ENCODE assay signal across 31 mouse cellular contexts in the genomic region with DNA sequence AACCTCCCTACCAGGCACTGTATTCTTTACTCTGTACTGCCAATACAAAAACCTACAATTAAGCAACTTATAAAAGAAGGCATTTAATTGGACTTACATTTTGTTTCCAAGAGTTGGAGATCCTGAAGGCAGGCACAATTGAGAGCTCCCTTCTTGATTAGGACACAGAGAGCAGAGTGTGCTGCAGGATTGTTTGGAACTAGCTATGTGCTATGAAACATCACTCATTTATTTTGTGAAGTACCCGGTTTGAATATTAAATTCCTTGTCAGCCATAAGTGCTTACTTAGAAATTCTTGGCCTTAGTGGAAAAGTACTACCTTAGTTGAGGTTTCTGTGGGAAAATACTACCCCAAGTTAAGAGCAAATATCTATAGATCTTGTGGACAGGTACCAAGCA. TPM values are rescaled to one million over a fixed set of nuclear protein-coding genes. Genes with fewer than 3 reads are reported as not detected.
A peak's percentile ranks its signal among the peaks of the same experiment; 100 is the strongest.
DNase-seq lines count a peak whose midpoint lies in the region; ATAC-seq and TF ChIP-seq lines count a peak whose summit lies in the region.
"Had no signal": no experiment of that assay in that cellular context is flagged by ENCODE, and none has a peak within 500 bp of the region (broad histone marks: within the 10 kb centered on the region; RNA-seq: fewer than 3 reads in every experiment).

A gene (minus strand): TSS at position 168 of the 400 bp plus-strand sequence.

- no peak within 1 kb of the TSS for H3K4me2 ChIP-seq in kidney, embryonic 14.5 days (replicated peaks; ENCODE audit: low read depth, low read length)
- no peak within 1 kb of the TSS for H3K4me2 ChIP-seq in liver, postnatal 0 days (ENCODE audit: low read depth, low read length)
- H3K4me2 ChIP-seq: embryonic facial prominence, embryonic 12.5 days; embryonic facial prominence, embryonic 15.5 days; heart, embryonic 11.5 days; heart, embryonic 15.5 days; hindbrain, embryonic 13.5 days had no signal

- H3K4me3 ChIP-seq in kidney, embryonic 14.5 days (ENCODE audit: low read length), result no peak within 1 kb of the TSS
- no peak within 1 kb of the TSS for H3K4me3 ChIP-seq in liver, adult 2 months (ENCODE audit: insufficient read depth, low read depth, low read length)
- no peak within 1 kb of the TSS for H3K4me3 ChIP-seq in liver, postnatal 0 days (ENCODE audit: low read depth, low read length)
- H3K4me3 ChIP-seq: embryonic facial prominence, embryonic 12.5 days; embryonic facial prominence, embryonic 15.5 days; gastrocnemius, adult 2 months; heart, embryonic 15.5 days; hindbrain, embryonic 10.5 days; hindbrain, embryonic 13.5 days had no signal

- no peak for TF ChIP-seq POLR2A in liver, adult 2 months (IDR thresholded peaks at IDR 0.05; ENCODE audit: extremely low read depth, insufficient read depth, low read length)

- no peak for TF ChIP-seq EP300 in liver, postnatal 0 days (IDR thresholded peaks at IDR 0.05; ENCODE audit: low read depth)

- no peak for TF ChIP-seq CTCF in liver, adult 2 months (IDR thresholded peaks at IDR 0.05; ENCODE audit: low read depth, low read length)
- TF ChIP-seq CTCF in liver, postnatal 0 days (IDR thresholded peaks at IDR 0.05; ENCODE audit: low read depth), result no peak

- no peak within 1 kb of the TSS for H3K27ac ChIP-seq in kidney, embryonic 14.5 days (ENCODE audit: low read depth, low read length)
- no peak within 1 kb of the TSS for H3K27ac ChIP-seq in liver, adult 2 months (replicated peaks; ENCODE audit: insufficient read depth, low read depth, low read length)
- H3K27ac ChIP-seq in liver, postnatal 0 days (ENCODE audit: low read depth), result no peak within 1 kb of the TSS
- H3K27ac ChIP-seq: embryonic facial prominence, embryonic 12.5 days; embryonic facial prominence, embryonic 15.5 days; gastrocnemius, adult 2 months; heart, embryonic 15.5 days; hindbrain, embryonic 10.5 days; hindbrain, embryonic 13.5 days had no signal

- no peaks in the 10 kb centered on the region for H3K79me2 ChIP-seq in liver, adult 2 months (ENCODE audit: control insufficient read depth, insufficient read depth, low read length)

- no peak within 1 kb of the TSS for H3K9ac ChIP-seq in kidney, embryonic 14.5 days (ENCODE audit: low read depth, low read length)
- H3K9ac ChIP-seq in liver, adult 2 months (ENCODE audit: low read depth, low read length), result no peak within 1 kb of the TSS
- H3K9ac ChIP-seq in liver, postnatal 0 days (replicated peaks), result no peak within 1 kb of the TSS
- H3K9ac ChIP-seq: embryonic facial prominence, embryonic 12.5 days; embryonic facial prominence, embryonic 15.5 days; forebrain, postnatal 0 days; heart, embryonic 15.5 days; hindbrain, embryonic 13.5 days had no signal

- WGBS in kidney, embryonic 14.5 days, result 71% methylated on average over 1 of the region's 1 CpGs
- 77% methylated on average over 1 of the region's 1 CpGs for WGBS in liver, adult 2 months
- 77% methylated on average over 1 of the region's 1 CpGs for WGBS in liver, postnatal 0 days (ENCODE audit: insufficient replicate concordance)

- no peaks in the 10 kb centered on the region for H3K9me3 ChIP-seq in kidney, embryonic 14.5 days (ENCODE audit: control insufficient read depth, low read length)
- H3K9me3 ChIP-seq in liver, postnatal 0 days (ENCODE audit: low read length), result no peaks in the 10 kb centered on the region
- H3K9me3 ChIP-seq: embryonic facial prominence, embryonic 12.5 days; embryonic facial prominence, embryonic 15.5 days; heart, embryonic 15.5 days; hindbrain, embryonic 10.5 days; hindbrain, embryonic 13.5 days had no signal

- H3K4me1 ChIP-seq in kidney, embryonic 14.5 days (ENCODE audit: control insufficient read depth, insufficient read depth, low read length), result no peaks in the 10 kb centered on the region
- peaks cover 16% of the 10 kb centered on the region for H3K4me1 ChIP-seq in liver, adult 2 months (ENCODE audit: control insufficient read depth, insufficient read depth, low read length)
- no peaks in the 10 kb centered on the region for H3K4me1 ChIP-seq in liver, postnatal 0 days (ENCODE audit: insufficient read depth)
- H3K4me1 ChIP-seq: embryonic facial prominence, embryonic 12.5 days; embryonic facial prominence, embryonic 15.5 days; heart, embryonic 15.5 days had no signal

- ATAC-seq in kidney, embryonic 14.5 days (ENCODE audit: low FRiP score, low TSS enrichment), result no peak
- no peak for ATAC-seq in liver, postnatal 0 days
- ATAC-seq: CD4-positive, CD25-positive, alpha-beta regulatory T cell, adult 4 months; forebrain, embryonic 14.5 days; forebrain, postnatal 0 days had no signal

- DNase-seq in kidney, adult 8-10 months, result peak; percentile 63 to 72
- no peak for DNase-seq in liver, adult 2 months (ENCODE audit: extremely low read depth, low read depth, low spot score)
- no peak for DNase-seq in liver, postnatal 0 days
- DNase-seq in kidney, postnatal 14 days, result peak; percentile 46
- DNase-seq in kidney, postnatal 36 days, result peak; percentile 52 to 61
- DNase-seq: adrenal gland, adult 2 months; adrenal gland, postnatal 14 days; cerebellum, adult 11 months; cerebellum, adult 2 months; cerebellum, adult 9-11 months; cerebellum, postnatal 25 days; forebrain, postnatal 0 days; gastrocnemius, adult 2 months; gastrocnemius, postnatal 14 days; heart, adult 11 months; heart, postnatal 10 days; heart, postnatal 36 days had no signal

- no peaks in the 10 kb centered on the region for H3K36me3 ChIP-seq in kidney, embryonic 14.5 days (ENCODE audit: control insufficient read depth, insufficient read depth, low read length)
- H3K36me3 ChIP-seq in liver, adult 2 months (ENCODE audit: control insufficient read depth, insufficient read depth, low read length), result peaks cover 20% of the 10 kb centered on the region
- no peaks in the 10 kb centered on the region for H3K36me3 ChIP-seq in liver, postnatal 0 days (replicated peaks; ENCODE audit: insufficient read depth, low read length)
- H3K36me3 ChIP-seq: embryonic facial prominence, embryonic 12.5 days; embryonic facial prominence, embryonic 15.5 days; heart, embryonic 15.5 days; hindbrain, embryonic 10.5 days; hindbrain, embryonic 13.5 days had no signal

- H3K27me3 ChIP-seq in kidney, embryonic 14.5 days (ENCODE audit: control insufficient read depth, insufficient read depth, low read length), result no peaks in the 10 kb centered on the region
- no peaks in the 10 kb centered on the region for H3K27me3 ChIP-seq in liver, adult 2 months (ENCODE audit: control insufficient read depth, insufficient read depth, low read length)
- no peaks in the 10 kb centered on the region for H3K27me3 ChIP-seq in liver, postnatal 0 days (ENCODE audit: insufficient read depth, low read length)
- H3K27me3 ChIP-seq: embryonic facial prominence, embryonic 12.5 days; embryonic facial prominence, embryonic 15.5 days; heart, embryonic 15.5 days; hindbrain, embryonic 13.5 days had no signal

RNA-seq across cellular contexts. Expression of the gene that starts here (rescaled TPM):
- polyA plus RNA-seq in kidney, embryonic 14.5 days (2014; fragmentation: Nextera tagmentation; extraction: Ambion mirVana), result not detected in 2 replicates
- 23.0 and 23.2 TPM in 2 replicates for total RNA-seq in liver, adult 2 months (2014; rRNA removed)
- polyA plus RNA-seq in liver, adult 2 months (2012; rRNA removed), result 14.4 and 15.5 TPM in 2 replicates
- 2.0 and 2.1 TPM in 2 replicates for polyA plus RNA-seq in liver, postnatal 0 days (2015; fragmentation: Nextera tagmentation; extraction: Ambion mirVana)
- total RNA-seq: common myeloid progenitor, adult 5-6 weeks; forebrain, postnatal 0 days; gastrocnemius, adult 2 months; gastrocnemius, postnatal 14 days; gastrocnemius, postnatal 4 days; heart, adult 8-10 months; heart, postnatal 36 days; MEL had no signal
- polyA plus RNA-seq: adrenal gland, adult 2 months; CD4-positive, CD25-positive, alpha-beta regulatory T cell, adult 4 months; embryonic facial prominence, embryonic 12.5 days; embryonic facial prominence, embryonic 15.5 days; forebrain, embryonic 11.5 days; heart, embryonic 11.5 days; heart, embryonic 15.5 days; hindbrain, embryonic 13.5 days had no signal

Comparison
In these comparisons a context has a peak if more than half of its experiments do, and no peak if none do; other contexts are left out.
1. DNase-seq: peak in kidney, adult 8-10 months (2 of 2), kidney, postnatal 14 days (single experiment) and kidney, postnatal 36 days (2 of 2); none in liver, adult 2 months (single experiment) and liver, postnatal 0 days (single experiment).